ENCODE assay signal across 14 mouse cellular contexts in the genomic region with DNA sequence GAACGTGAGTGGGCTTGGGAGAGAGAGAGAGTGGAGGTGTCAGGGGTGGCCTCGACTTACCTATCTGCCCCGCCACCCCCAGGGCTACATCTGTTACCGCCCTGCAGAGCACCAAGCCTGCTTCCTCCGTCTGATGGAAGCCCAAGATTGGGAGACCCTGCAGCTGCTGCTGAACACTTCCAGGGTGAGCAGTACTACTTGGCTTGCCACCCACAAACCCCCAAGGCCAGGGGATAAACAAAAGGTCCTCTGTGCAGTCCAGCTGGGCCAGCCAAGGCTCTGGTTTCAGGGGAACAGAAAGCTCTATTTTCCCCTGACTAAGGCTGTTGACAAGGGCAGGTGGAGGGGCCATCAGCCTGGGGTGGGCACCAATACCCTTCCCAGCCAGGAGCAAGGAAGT. TPM values are rescaled to one million over a fixed set of nuclear protein-coding genes. Genes with fewer than 3 reads are reported as not detected.
A peak's percentile ranks its signal among the peaks of the same experiment; 100 is the strongest.
DNase-seq lines count a peak whose midpoint lies in the region; ATAC-seq lines count a peak whose summit lies in the region.
"Had no signal": no experiment of that assay in that cellular context is flagged by ENCODE, and none has a peak within 500 bp of the region (broad histone marks: within the 10 kb centered on the region; RNA-seq: fewer than 3 reads in every experiment).

No protein-coding gene starts in this region.

- H3K4me2 ChIP-seq in forebrain, embryonic 16.5 days (ENCODE audit: low read length), result no peak overlapping the region
- H3K4me2 ChIP-seq in limb, embryonic 11.5 days (ENCODE audit: low read depth, severe bottlenecking), result no peak overlapping the region
- no peak overlapping the region for H3K4me2 ChIP-seq in embryonic facial prominence, embryonic 14.5 days (ENCODE audit: low read depth, low read length)
- H3K4me2 ChIP-seq in limb, embryonic 13.5 days (replicated peaks), result no peak overlapping the region
- H3K4me2 ChIP-seq in kidney, embryonic 15.5 days, result no peak overlapping the region
- H3K4me2 ChIP-seq: liver, embryonic 12.5 days had no signal

- H3K27ac ChIP-seq in forebrain, embryonic 10.5 days, result 0 out of 2 replicates have a peak overlapping the region, but pooled peaks have one; percentile 2
- H3K27ac ChIP-seq in forebrain, embryonic 16.5 days (ENCODE audit: low read length), result no peak overlapping the region
- peak overlapping the region; percentile 26; the same call in 1 of the 2 replicates for H3K27ac ChIP-seq in limb, embryonic 11.5 days (replicated peaks; ENCODE audit: low read depth, low read length)
- H3K27ac ChIP-seq in limb, embryonic 10.5 days, result no peak overlapping the region; the same call in 1 of the 2 replicates
- no peak overlapping the region for H3K27ac ChIP-seq in embryonic facial prominence, embryonic 14.5 days (replicated peaks; ENCODE audit: low read depth, low read length)
- peak overlapping the region; percentile 65; the same call in 1 of the 2 replicates for H3K27ac ChIP-seq in limb, embryonic 13.5 days
- H3K27ac ChIP-seq in kidney, embryonic 15.5 days, result no peak overlapping the region
- H3K27ac ChIP-seq: heart, adult 2 months; liver, embryonic 12.5 days had no signal

- H3K9ac ChIP-seq in forebrain, embryonic 16.5 days (replicated peaks; ENCODE audit: low read depth, low read length), result no peak overlapping the region
- H3K9ac ChIP-seq in limb, embryonic 11.5 days (ENCODE audit: low read length), result no peak overlapping the region
- no peak overlapping the region for H3K9ac ChIP-seq in embryonic facial prominence, embryonic 14.5 days (ENCODE audit: low read depth, low read length)
- no peak overlapping the region for H3K9ac ChIP-seq in limb, embryonic 13.5 days
- no peak overlapping the region; the same call in 1 of the 2 replicates for H3K9ac ChIP-seq in kidney, embryonic 15.5 days
- H3K9ac ChIP-seq: liver, embryonic 12.5 days had no signal

- no peaks in the 10 kb centered on the region for H3K9me3 ChIP-seq in forebrain, embryonic 10.5 days
- H3K9me3 ChIP-seq in forebrain, embryonic 16.5 days (ENCODE audit: control insufficient read depth, low read length), result no peaks in the 10 kb centered on the region
- no peaks in the 10 kb centered on the region for H3K9me3 ChIP-seq in limb, embryonic 11.5 days (ENCODE audit: control insufficient read depth, low read length)
- H3K9me3 ChIP-seq in limb, embryonic 10.5 days (replicated peaks), result no peaks in the 10 kb centered on the region
- no peaks in the 10 kb centered on the region for H3K9me3 ChIP-seq in embryonic facial prominence, embryonic 14.5 days (ENCODE audit: control insufficient read depth, low read length)
- H3K9me3 ChIP-seq in limb, embryonic 13.5 days, result no peaks in the 10 kb centered on the region
- H3K9me3 ChIP-seq in kidney, embryonic 15.5 days (replicated peaks), result no peaks in the 10 kb centered on the region
- H3K9me3 ChIP-seq: liver, embryonic 12.5 days had no signal

- no peak for DNase-seq in forebrain, embryonic 10.5 days (ENCODE audit: extremely low spot score, low spot score)
- no peak for DNase-seq in limb, embryonic 11.5 days (ENCODE audit: low spot score)
- DNase-seq in limb, embryonic 10.5 days (ENCODE audit: low spot score), result no peak
- peak; percentile 56 for DNase-seq in embryonic facial prominence, embryonic 14.5 days (ENCODE audit: low spot score)
- no peak for DNase-seq in natural killer cell, adult 2 months (ENCODE audit: low spot score in 2 of 2)
- DNase-seq: adrenal gland, adult 8-10 months; cerebellum, adult 8-10 months; heart, adult 2 months; kidney, postnatal 36 days had no signal

- H3K4me1 ChIP-seq in forebrain, embryonic 10.5 days, result peaks cover 58% of the 10 kb centered on the region
- peaks cover 38% of the 10 kb centered on the region for H3K4me1 ChIP-seq in forebrain, embryonic 16.5 days (replicated peaks; ENCODE audit: control insufficient read depth, insufficient read depth, low read length)
- peaks cover 17% of the 10 kb centered on the region for H3K4me1 ChIP-seq in limb, embryonic 11.5 days (ENCODE audit: control insufficient read depth, insufficient read depth, low read length)
- peaks cover 42% of the 10 kb centered on the region for H3K4me1 ChIP-seq in limb, embryonic 10.5 days
- peaks cover 20% of the 10 kb centered on the region for H3K4me1 ChIP-seq in embryonic facial prominence, embryonic 14.5 days (ENCODE audit: control insufficient read depth, insufficient read depth, low read length)
- H3K4me1 ChIP-seq in limb, embryonic 13.5 days, result peaks cover 46% of the 10 kb centered on the region
- peaks cover 61% of the 10 kb centered on the region for H3K4me1 ChIP-seq in kidney, embryonic 15.5 days

- no peak overlapping the region for H3K4me3 ChIP-seq in forebrain, embryonic 10.5 days
- H3K4me3 ChIP-seq in forebrain, embryonic 16.5 days (replicated peaks; ENCODE audit: low read length), result no peak overlapping the region
- no peak overlapping the region for H3K4me3 ChIP-seq in limb, embryonic 11.5 days (ENCODE audit: low read depth, low read length)
- no peak overlapping the region for H3K4me3 ChIP-seq in limb, embryonic 10.5 days
- no peak overlapping the region for H3K4me3 ChIP-seq in embryonic facial prominence, embryonic 14.5 days (ENCODE audit: low read depth, low read length)
- no peak overlapping the region for H3K4me3 ChIP-seq in limb, embryonic 13.5 days
- H3K4me3 ChIP-seq in kidney, embryonic 15.5 days (replicated peaks), result no peak overlapping the region
- H3K4me3 ChIP-seq: heart, adult 2 months; liver, embryonic 12.5 days had no signal

- no peaks in the 10 kb centered on the region for H3K27me3 ChIP-seq in forebrain, embryonic 10.5 days (ENCODE audit: poor library complexity, severe bottlenecking)
- no peaks in the 10 kb centered on the region for H3K27me3 ChIP-seq in forebrain, embryonic 16.5 days (replicated peaks; ENCODE audit: control insufficient read depth, insufficient read depth, low read length)
- no peaks in the 10 kb centered on the region for H3K27me3 ChIP-seq in limb, embryonic 11.5 days (ENCODE audit: control insufficient read depth, insufficient read depth, low read length)
- H3K27me3 ChIP-seq in limb, embryonic 10.5 days (ENCODE audit: low read depth, poor library complexity, severe bottlenecking), result no peaks in the 10 kb centered on the region
- H3K27me3 ChIP-seq in embryonic facial prominence, embryonic 14.5 days (replicated peaks; ENCODE audit: control insufficient read depth, insufficient read depth, low read length), result no peaks in the 10 kb centered on the region
- H3K27me3 ChIP-seq in limb, embryonic 13.5 days, result no peaks in the 10 kb centered on the region
- no peaks in the 10 kb centered on the region for H3K27me3 ChIP-seq in kidney, embryonic 15.5 days
- H3K27me3 ChIP-seq: liver, embryonic 12.5 days; Patski had no signal

- WGBS in forebrain, embryonic 10.5 days, result 72% methylated on average over 5 of the region's 5 CpGs
- 88% methylated on average over 5 of the region's 5 CpGs for WGBS in forebrain, embryonic 16.5 days
- WGBS in limb, embryonic 11.5 days, result 84% methylated on average over 5 of the region's 5 CpGs
- whole genome bisulfite sequencing in limb, embryonic 10.5 days, result 89% methylated on average over 5 of the region's 5 CpGs
- 58% methylated on average over 5 of the region's 5 CpGs for WGBS in embryonic facial prominence, embryonic 14.5 days
- 83% methylated on average over 5 of the region's 5 CpGs for WGBS in limb, embryonic 13.5 days
- 78% methylated on average over 5 of the region's 5 CpGs for WGBS in kidney, embryonic 15.5 days

- peaks cover 61% of the 10 kb centered on the region for H3K36me3 ChIP-seq in forebrain, embryonic 10.5 days (replicated peaks)
- peaks cover 9% of the 10 kb centered on the region for H3K36me3 ChIP-seq in forebrain, embryonic 16.5 days (ENCODE audit: control insufficient read depth, insufficient read depth)
- peaks cover 21% of the 10 kb centered on the region for H3K36me3 ChIP-seq in limb, embryonic 11.5 days (ENCODE audit: control insufficient read depth, insufficient read depth, low read length)
- peaks cover 57% of the 10 kb centered on the region for H3K36me3 ChIP-seq in limb, embryonic 10.5 days
- H3K36me3 ChIP-seq in embryonic facial prominence, embryonic 14.5 days (ENCODE audit: control insufficient read depth, insufficient read depth, low read length), result peaks cover 40% of the 10 kb centered on the region
- H3K36me3 ChIP-seq in limb, embryonic 13.5 days, result peaks cover 56% of the 10 kb centered on the region
- H3K36me3 ChIP-seq in kidney, embryonic 15.5 days, result peaks cover 51% of the 10 kb centered on the region

- ATAC-seq in forebrain, embryonic 16.5 days, result no peak
- ATAC-seq in limb, embryonic 11.5 days (ENCODE audit: insufficient number of reproducible peaks, low FRiP score, low TSS enrichment, low read depth), result no peak
- ATAC-seq in embryonic facial prominence, embryonic 14.5 days (ENCODE audit: low read depth), result no peak
- no peak for ATAC-seq in limb, embryonic 13.5 days (ENCODE audit: low FRiP score, low read depth)
- no peak for ATAC-seq in kidney, embryonic 15.5 days (replicated peaks; ENCODE audit: low FRiP score)
- ATAC-seq: liver, embryonic 12.5 days; Patski had no signal

RNA-seq across cellular contexts. Expression of gene Bricd5, which starts 0.9 kb away (rescaled TPM):
- polyA plus RNA-seq in forebrain, embryonic 10.5 days (2016; fragmentation: Nextera tagmentation; extraction: Ambion mirVana), result 0.23 and 0.25 TPM in 2 replicates
- polyA plus RNA-seq in forebrain, embryonic 16.5 days (2015; fragmentation: Nextera tagmentation; extraction: Ambion mirVana), result 0.39 and 0.92 TPM in 2 replicates
- polyA plus RNA-seq in limb, embryonic 11.5 days (2014; fragmentation: Nextera tagmentation; extraction: Ambion mirVana), result 0.21 and 0.51 TPM in 2 replicates
- 0.24 TPM in 1 of 2 replicates, not detected in the other for polyA plus RNA-seq in limb, embryonic 10.5 days (2016; fragmentation: Nextera tagmentation; extraction: Ambion mirVana)
- 1.5 and 2.0 TPM in 2 replicates for polyA plus RNA-seq in embryonic facial prominence, embryonic 14.5 days (2014; fragmentation: Nextera tagmentation; extraction: Ambion mirVana)
- polyA plus RNA-seq in limb, embryonic 13.5 days (2015; fragmentation: Nextera tagmentation; extraction: Ambion mirVana), result not detected in 2 replicates
- polyA plus RNA-seq in kidney, embryonic 15.5 days (2015; fragmentation: Nextera tagmentation; extraction: Ambion mirVana), result 0.39 and 0.58 TPM in 2 replicates
- polyA plus RNA-seq: heart, adult 2 months; liver, embryonic 12.5 days had no signal

RNA-seq across cellular contexts. Expression of gene Mlst8, which starts 4.3 kb away (rescaled TPM):
- polyA plus RNA-seq in forebrain, embryonic 10.5 days (2016; fragmentation: Nextera tagmentation; extraction: Ambion mirVana), result 36.8 and 40.0 TPM in 2 replicates
- polyA plus RNA-seq in forebrain, embryonic 16.5 days (2015; fragmentation: Nextera tagmentation; extraction: Ambion mirVana), result 38.9 and 42.4 TPM in 2 replicates
- 30.3 and 36.2 TPM in 2 replicates for polyA plus RNA-seq in limb, embryonic 11.5 days (2014; fragmentation: Nextera tagmentation; extraction: Ambion mirVana)
- 31.6 and 42.2 TPM in 2 replicates for polyA plus RNA-seq in limb, embryonic 10.5 days (2016; fragmentation: Nextera tagmentation; extraction: Ambion mirVana)
- polyA plus RNA-seq in embryonic facial prominence, embryonic 14.5 days (2014; fragmentation: Nextera tagmentation; extraction: Ambion mirVana), result 21.7 and 23.7 TPM in 2 replicates
- 33.1 and 35.6 TPM in 2 replicates for polyA plus RNA-seq in limb, embryonic 13.5 days (2015; fragmentation: Nextera tagmentation; extraction: Ambion mirVana)
- 29.0 and 36.1 TPM in 2 replicates for polyA plus RNA-seq in kidney, embryonic 15.5 days (2015; fragmentation: Nextera tagmentation; extraction: Ambion mirVana)

RNA-seq across cellular contexts. Expression of gene Pgp, which starts 4.4 kb away (rescaled TPM):
- 79.7 and 85.3 TPM in 2 replicates for polyA plus RNA-seq in forebrain, embryonic 10.5 days (2016; fragmentation: Nextera tagmentation; extraction: Ambion mirVana)
- polyA plus RNA-seq in forebrain, embryonic 16.5 days (2015; fragmentation: Nextera tagmentation; extraction: Ambion mirVana), result 50.5 and 54.0 TPM in 2 replicates
- 64.1 and 67.3 TPM in 2 replicates for polyA plus RNA-seq in limb, embryonic 11.5 days (2014; fragmentation: Nextera tagmentation; extraction: Ambion mirVana)
- polyA plus RNA-seq in limb, embryonic 10.5 days (2016; fragmentation: Nextera tagmentation; extraction: Ambion mirVana), result 68.8 and 76.1 TPM in 2 replicates
- polyA plus RNA-seq in embryonic facial prominence, embryonic 14.5 days (2014; fragmentation: Nextera tagmentation; extraction: Ambion mirVana), result 57.7 and 58.5 TPM in 2 replicates
- polyA plus RNA-seq in limb, embryonic 13.5 days (2015; fragmentation: Nextera tagmentation; extraction: Ambion mirVana), result 50.2 and 51.3 TPM in 2 replicates
- polyA plus RNA-seq in kidney, embryonic 15.5 days (2015; fragmentation: Nextera tagmentation; extraction: Ambion mirVana), result 49.9 and 53.3 TPM in 2 replicates

RNA-seq across cellular contexts. Expression of gene E4f1, which starts 4.4 kb away (rescaled TPM):
- 32.7 and 35.2 TPM in 2 replicates for polyA plus RNA-seq in forebrain, embryonic 10.5 days (2016; fragmentation: Nextera tagmentation; extraction: Ambion mirVana)
- polyA plus RNA-seq in forebrain, embryonic 16.5 days (2015; fragmentation: Nextera tagmentation; extraction: Ambion mirVana), result 37.9 and 54.0 TPM in 2 replicates
- 23.9 and 26.3 TPM in 2 replicates for polyA plus RNA-seq in limb, embryonic 11.5 days (2014; fragmentation: Nextera tagmentation; extraction: Ambion mirVana)
- 35.0 and 38.7 TPM in 2 replicates for polyA plus RNA-seq in limb, embryonic 10.5 days (2016; fragmentation: Nextera tagmentation; extraction: Ambion mirVana)
- 13.3 and 18.6 TPM in 2 replicates for polyA plus RNA-seq in embryonic facial prominence, embryonic 14.5 days (2014; fragmentation: Nextera tagmentation; extraction: Ambion mirVana)
- polyA plus RNA-seq in limb, embryonic 13.5 days (2015; fragmentation: Nextera tagmentation; extraction: Ambion mirVana), result 38.3 and 45.7 TPM in 2 replicates
- polyA plus RNA-seq in kidney, embryonic 15.5 days (2015; fragmentation: Nextera tagmentation; extraction: Ambion mirVana), result 29.9 and 36.7 TPM in 2 replicates

RNA-seq across cellular contexts. Expression of gene Caskin1, which starts 13.8 kb away (rescaled TPM):
- 3.8 and 4.3 TPM in 2 replicates for polyA plus RNA-seq in forebrain, embryonic 10.5 days (2016; fragmentation: Nextera tagmentation; extraction: Ambion mirVana)
- polyA plus RNA-seq in forebrain, embryonic 16.5 days (2015; fragmentation: Nextera tagmentation; extraction: Ambion mirVana), result 18.8 and 30.4 TPM in 2 replicates
- polyA plus RNA-seq in limb, embryonic 11.5 days (2014; fragmentation: Nextera tagmentation; extraction: Ambion mirVana), result 2.3 and 2.5 TPM in 2 replicates
- polyA plus RNA-seq in limb, embryonic 10.5 days (2016; fragmentation: Nextera tagmentation; extraction: Ambion mirVana), result 1.4 and 3.6 TPM in 2 replicates
- 2.9 and 3.7 TPM in 2 replicates for polyA plus RNA-seq in embryonic facial prominence, embryonic 14.5 days (2014; fragmentation: Nextera tagmentation; extraction: Ambion mirVana)
- 5.0 and 5.2 TPM in 2 replicates for polyA plus RNA-seq in limb, embryonic 13.5 days (2015; fragmentation: Nextera tagmentation; extraction: Ambion mirVana)
- 1.8 and 2.3 TPM in 2 replicates for polyA plus RNA-seq in kidney, embryonic 15.5 days (2015; fragmentation: Nextera tagmentation; extraction: Ambion mirVana)

Comparison
In these comparisons a context has a peak if more than half of its experiments do, and no peak if none do; other contexts are left out.
1. H3K27ac ChIP-seq: peak in forebrain, embryonic 10.5 days (single experiment), limb, embryonic 11.5 days (single experiment) and limb, embryonic 13.5 days (single experiment); none in forebrain, embryonic 16.5 days (single experiment), limb, embryonic 10.5 days (single experiment), embryonic facial prominence, embryonic 14.5 days (single experiment) and kidney, embryonic 15.5 days (single experiment).